Mouse (Mus musculus): ENCODE data around the gene Gucy2g. TPM values are rescaled to one million over a fixed set of nuclear protein-coding genes. Genes with fewer than 3 reads are reported as not detected.

Gucy2g gene
- polyA plus RNA-seq (2016; fragmentation: Nextera tagmentation; extraction: Ambion mirVana): not detected in 2 replicates

GRCm38 (mm10) chr19:55241186-55241645 is at the start of gene Gucy2g:
Gucy2g (minus strand) TSS chr19:55241236.
- no peak for ATAC-seq (ENCODE audit: low FRiP score)
- Histone ChIP-seq H3K27ac (no peak within 1 kb of the TSS), H3K9ac (no peak within 1 kb of the TSS), H3K36me3 (no peaks in the 10 kb centered on the region), H3K4me2 (replicated peaks) (no peak within 1 kb of the TSS), H3K4me1 (no peaks in the 10 kb centered on the region), H3K27me3 (no peaks in the 10 kb centered on the region), H3K4me3 (no peak within 1 kb of the TSS), H3K9me3 (replicated peaks) (no peaks in the 10 kb centered on the region)
- WGBS: 72% methylated on average over 6 of the region's 6 CpGs

GRCm38 (mm10) chr19:55288974-55289373 is 47.9 kb upstream of the Gucy2g start:
- H3K4me2 ChIP-seq (replicated peaks): no peak overlapping the region
- H3K9me3 ChIP-seq (replicated peaks): no peaks in the 10 kb centered on the region
- H3K36me3 ChIP-seq: no peaks in the 10 kb centered on the region
- H3K9ac ChIP-seq: no peak overlapping the region
- no peaks in the 10 kb centered on the region for H3K27me3 ChIP-seq
- ATAC-seq (ENCODE audit: low FRiP score): no peak
- H3K4me1 ChIP-seq: 0 out of 2 replicates have a peak, but pooled peaks cover 5% of the 10 kb centered on the region
- no peak overlapping the region for H3K4me3 ChIP-seq
- no peak overlapping the region for H3K27ac ChIP-seq

- Histone ChIP-seq H3K27ac (no peak overlapping the region), H3K9me3 (replicated peaks) (no peaks in the 10 kb centered on the region), H3K4me2 (replicated peaks) (no peak overlapping the region), H3K9ac (no peak overlapping the region), H3K4me3 (no peak overlapping the region), H3K36me3 (no peaks in the 10 kb centered on the region), H3K4me1 (no peaks in the 10 kb centered on the region), H3K27me3 (no peaks in the 10 kb centered on the region)
- 91% methylated on average over 4 of the region's 4 CpGs for WGBS
- no peak for ATAC-seq (ENCODE audit: low FRiP score)
Measured at GRCm38 (mm10) chr19:55286034-55286433, 45.0 kb upstream of the Gucy2g start.

- Histone ChIP-seq H3K4me2 (replicated peaks) (no peak overlapping the region), H3K4me3 (no peak overlapping the region)
- ATAC-seq (ENCODE audit: low FRiP score): no peak
Measured at GRCm38 (mm10) chr19:55284093-55284492, 43.1 kb upstream of the Gucy2g start.

GRCm38 (mm10) chr19:55276770-55277169 is 35.7 kb upstream of the Gucy2g start:
- Histone ChIP-seq H3K4me1 (no peaks in the 10 kb centered on the region), H3K27ac (no peak overlapping the region), H3K4me2 (replicated peaks) (no peak overlapping the region), H3K4me3 (no peak overlapping the region), H3K9ac (no peak overlapping the region), H3K36me3 (no peaks in the 10 kb centered on the region), H3K9me3 (replicated peaks) (no peaks in the 10 kb centered on the region), H3K27me3 (no peaks in the 10 kb centered on the region)
- no peak for ATAC-seq (ENCODE audit: low FRiP score)
- 92% methylated on average over 3 of the region's 3 CpGs for WGBS

More at GRCm38 (mm10) chr19:55284093-55284492, 43.1 kb upstream of the Gucy2g start:
- H3K27me3 ChIP-seq: no peaks in the 10 kb centered on the region
- 94% methylated on average over 4 of the region's 4 CpGs for WGBS
- no peaks in the 10 kb centered on the region for H3K36me3 ChIP-seq
- no peaks in the 10 kb centered on the region for H3K9me3 ChIP-seq (replicated peaks)
- no peak overlapping the region for H3K9ac ChIP-seq
- H3K27ac ChIP-seq: no peak overlapping the region
- H3K4me1 ChIP-seq: no peaks in the 10 kb centered on the region

- 0 out of 2 replicates have a peak, but pooled peaks cover 2% of the 10 kb centered on the region for H3K4me1 ChIP-seq
- whole genome bisulfite sequencing: 84% methylated on average over 4 of the region's 4 CpGs
- H3K9me3 ChIP-seq (replicated peaks): no peaks in the 10 kb centered on the region
- no peak overlapping the region for H3K27ac ChIP-seq
- no peak overlapping the region for H3K4me3 ChIP-seq
- no peak overlapping the region for H3K9ac ChIP-seq
- H3K4me2 ChIP-seq (replicated peaks): no peak overlapping the region
- ATAC-seq (ENCODE audit: low FRiP score): no peak
- no peaks in the 10 kb centered on the region for H3K27me3 ChIP-seq
- H3K36me3 ChIP-seq: no peaks in the 10 kb centered on the region
Measured at GRCm38 (mm10) chr19:55276100-55276499, 35.1 kb upstream of the Gucy2g start.

GRCm38 (mm10) chr19:55273340-55273739 is 32.3 kb upstream of the Gucy2g start:
- WGBS: 85% methylated on average over 6 of the region's 6 CpGs

GRCm38 (mm10) chr19:55271448-55271847 is 30.4 kb upstream of the Gucy2g start:
- 38% methylated on average over 3 of the region's 3 CpGs for WGBS

More at GRCm38 (mm10) chr19:55273340-55273739, 32.3 kb upstream of the Gucy2g start:
- Histone ChIP-seq H3K4me1 (peaks cover 2% of the 10 kb centered on the region; the same call in 1 of the 2 replicates), H3K9me3 (replicated peaks) (no peaks in the 10 kb centered on the region), H3K36me3 (no peaks in the 10 kb centered on the region), H3K9ac (no peak overlapping the region), H3K4me3 (no peak overlapping the region), H3K27me3 (no peaks in the 10 kb centered on the region), H3K4me2 (replicated peaks) (no peak overlapping the region), H3K27ac (no peak overlapping the region)
- ATAC-seq (ENCODE audit: low FRiP score): no peak

GRCm38 (mm10) chr19:55269051-55269450 is 28.0 kb upstream of the Gucy2g start:
- H3K9me3 ChIP-seq (replicated peaks): no peaks in the 10 kb centered on the region
- no peak overlapping the region for H3K27ac ChIP-seq
- H3K9ac ChIP-seq: no peak overlapping the region
- no peak for ATAC-seq (ENCODE audit: low FRiP score)
- 80% methylated on average over 5 of the region's 5 CpGs for WGBS
- no peak overlapping the region for H3K4me2 ChIP-seq (replicated peaks)
- no peaks in the 10 kb centered on the region for H3K36me3 ChIP-seq
- H3K4me3 ChIP-seq: no peak overlapping the region
- no peaks in the 10 kb centered on the region for H3K27me3 ChIP-seq
- H3K4me1 ChIP-seq: peaks cover 2% of the 10 kb centered on the region; the same call in 1 of the 2 replicates

More at GRCm38 (mm10) chr19:55271448-55271847, 30.4 kb upstream of the Gucy2g start:
- H3K4me1 ChIP-seq: peaks cover 2% of the 10 kb centered on the region; the same call in 1 of the 2 replicates
- no peak overlapping the region for H3K4me2 ChIP-seq (replicated peaks)
- no peak overlapping the region for H3K4me3 ChIP-seq
- H3K27me3 ChIP-seq: no peaks in the 10 kb centered on the region
- H3K9ac ChIP-seq: no peak overlapping the region
- H3K27ac ChIP-seq: no peak overlapping the region
- H3K36me3 ChIP-seq: no peaks in the 10 kb centered on the region
- H3K9me3 ChIP-seq (replicated peaks): no peaks in the 10 kb centered on the region
- ATAC-seq (ENCODE audit: low FRiP score): no peak

GRCm38 (mm10) chr19:55268150-55268549 is 27.1 kb upstream of the Gucy2g start:
- H3K9ac ChIP-seq: no peak overlapping the region
- no peak overlapping the region for H3K27ac ChIP-seq
- 77% methylated on average over 3 of the region's 3 CpGs for WGBS
- H3K27me3 ChIP-seq: no peaks in the 10 kb centered on the region
- H3K36me3 ChIP-seq: no peaks in the 10 kb centered on the region
- H3K9me3 ChIP-seq (replicated peaks): no peaks in the 10 kb centered on the region
- no peak overlapping the region for H3K4me2 ChIP-seq (replicated peaks)
- H3K4me3 ChIP-seq: no peak overlapping the region
- ATAC-seq (ENCODE audit: low FRiP score): no peak
- peaks cover 2% of the 10 kb centered on the region; the same call in 1 of the 2 replicates for H3K4me1 ChIP-seq

- Histone ChIP-seq H3K9me3 (replicated peaks) (no peaks in the 10 kb centered on the region), H3K9ac (no peak overlapping the region), H3K36me3 (no peaks in the 10 kb centered on the region), H3K4me1 (peaks cover 2% of the 10 kb centered on the region; the same call in 1 of the 2 replicates), H3K4me2 (replicated peaks) (no peak overlapping the region), H3K27ac (no peak overlapping the region), H3K4me3 (no peak overlapping the region), H3K27me3 (no peaks in the 10 kb centered on the region)
- WGBS: 83% methylated on average over 3 of the region's 3 CpGs
- ATAC-seq (ENCODE audit: low FRiP score): no peak
Measured at GRCm38 (mm10) chr19:55266786-55267185, 25.8 kb upstream of the Gucy2g start.

GRCm38 (mm10) chr19:55265269-55265668 is 24.2 kb upstream of the Gucy2g start:
- no peak overlapping the region for H3K4me2 ChIP-seq (replicated peaks)
- H3K9ac ChIP-seq: no peak overlapping the region
- H3K27ac ChIP-seq: no peak overlapping the region
- no peaks in the 10 kb centered on the region for H3K9me3 ChIP-seq (replicated peaks)
- WGBS: 81% methylated on average over 3 of the region's 3 CpGs
- no peak for ATAC-seq (ENCODE audit: low FRiP score)
- H3K4me3 ChIP-seq: no peak overlapping the region
- no peaks in the 10 kb centered on the region for H3K27me3 ChIP-seq
- no peaks in the 10 kb centered on the region; the same call in 1 of the 2 replicates for H3K4me1 ChIP-seq
- no peaks in the 10 kb centered on the region for H3K36me3 ChIP-seq

All from hindbrain, embryonic 12.5 days (tissue).